Mouse (Mus musculus): ENCODE data around the gene Olfr1420.
"Not testable (repeated sequence)": the region's sequence is repeated elsewhere in the genome, so short reads cannot be mapped to it uniquely, and the experiment has no call there.

GRCm38 (mm10) chr19:11922515-11922914, 36.1 kb downstream of the Olfr1420 start:
- not testable (repeated sequence) for TF ChIP-seq EP300 (IDR thresholded peaks at IDR 0.05; ENCODE audit: low read depth in 1 of 2, low read length in 2 of 2); CTCF (IDR thresholded peaks at IDR 0.05 in 2 of 3, conservative IDR thresholded peaks at IDR 0.05 in 1 of 3; ENCODE audit: control insufficient read depth in 1 of 3, insufficient read depth in 1 of 3, low read depth in 2 of 3, low read length in 3 of 3, poor library complexity in 1 of 3, severe bottlenecking in 1 of 3); CHD2 (IDR thresholded peaks at IDR 0.05; ENCODE audit: low read length); BHLHE40 (IDR thresholded peaks at IDR 0.05; ENCODE audit: borderline replicate concordance, low read depth, low read length); MAX (IDR thresholded peaks at IDR 0.05; ENCODE audit: low read length); POLR2A (IDR thresholded peaks at IDR 0.05; ENCODE audit: control insufficient read depth in 1 of 2, insufficient read depth in 1 of 2, low read depth in 1 of 2, low read length in 2 of 2, poor library complexity in 1 of 2); ZKSCAN1 (IDR thresholded peaks at IDR 0.05; ENCODE audit: low read depth, low read length)
- peak; percentile 62; the same call in 1 of the 2 replicates for TF ChIP-seq TBP (IDR thresholded peaks at IDR 0.05; ENCODE audit: low read depth, low read length)

All from MEL (cell line).